Mouse (Mus musculus): ENCODE measurements around the gene Mgarp. TPM values are rescaled to one million over a fixed set of nuclear protein-coding genes. Genes with fewer than 3 reads are reported as not detected.
A peak's percentile ranks its signal among the peaks of the same experiment; 100 is the strongest.
"Not testable (repeated sequence)": the region's sequence is repeated elsewhere in the genome, so short reads cannot be mapped to it uniquely, and the experiment has no call there.

Mgarp gene
- polyA plus RNA-seq, 1 experiment from 2014 or later, result 11.7 TPM

- 5% methylated on average over 3 of the region's 3 CpGs for WGBS
- no peak for ATAC-seq (ENCODE audit: extremely low read depth, insufficient number of reproducible peaks, low FRiP score, low TSS enrichment)
- H3K27ac ChIP-seq (replicated peaks), result peak overlapping the region; percentile 53; the same call in 1 of the 2 replicates
- no peaks in the 10 kb centered on the region for H3K9me3 ChIP-seq
- peak overlapping the region; percentile 56 for H3K4me3 ChIP-seq
- H3K27me3 ChIP-seq (replicated peaks), result no peaks in the 10 kb centered on the region
- no peaks in the 10 kb centered on the region for H3K36me3 ChIP-seq
- H3K4me2 ChIP-seq, result peak overlapping the region; percentile 76
- H3K4me1 ChIP-seq, result peaks cover 18% of the 10 kb centered on the region
- peak overlapping the region; percentile 77 for H3K9ac ChIP-seq
These were observed 31.0 kb downstream of the Mgarp start for GRCm38 (mm10) chr3:51365517-51365882.

GRCm38 (mm10) chr3:51364703-51365516 lies 31.6 kb downstream of the Mgarp start:
- Histone ChIP-seq H3K9ac (peak overlapping the region; percentile 77), H3K4me2 (peak overlapping the region; percentile 76), H3K4me1 (peaks cover 18% of the 10 kb centered on the region), H3K36me3 (no peaks in the 10 kb centered on the region), H3K4me3 (peak overlapping the region; percentile 56), H3K27ac (replicated peaks) (peak overlapping the region; percentile 53), H3K9me3 (no peaks in the 10 kb centered on the region), H3K27me3 (replicated peaks) (no peaks in the 10 kb centered on the region)
- 5% methylated on average over 31 of the region's 31 CpGs for WGBS
- peak; percentile 56 for ATAC-seq (ENCODE audit: extremely low read depth, insufficient number of reproducible peaks, low FRiP score, low TSS enrichment)

GRCm38 (mm10) chr3:51361066-51361465 lies 35.5 kb downstream of the Mgarp start:
- WGBS, result 30% methylated on average over 9 of the region's 9 CpGs
- Histone ChIP-seq H3K9ac (no peak overlapping the region), H3K27ac (replicated peaks) (no peak overlapping the region), H3K36me3 (no peaks in the 10 kb centered on the region), H3K27me3 (replicated peaks) (no peaks in the 10 kb centered on the region), H3K4me2 (peak overlapping the region; percentile 29), H3K4me1 (peaks cover 37% of the 10 kb centered on the region), H3K4me3 (no peak overlapping the region), H3K9me3 (no peaks in the 10 kb centered on the region)
- no peak for ATAC-seq (ENCODE audit: extremely low read depth, insufficient number of reproducible peaks, low FRiP score, low TSS enrichment)

GRCm38 (mm10) chr3:51359558-51360307 lies 36.8 kb downstream of the Mgarp start:
- peak overlapping the region; percentile 75 for H3K4me2 ChIP-seq
- H3K4me1 ChIP-seq, result peaks cover 29% of the 10 kb centered on the region
- ATAC-seq (ENCODE audit: extremely low read depth, insufficient number of reproducible peaks, low FRiP score, low TSS enrichment), result no peak

GRCm38 (mm10) chr3:51358660-51359557 lies 37.6 kb downstream of the Mgarp start:
- H3K27ac ChIP-seq (replicated peaks), result peak overlapping the region; percentile 51
- WGBS, result under 1% methylated on average over 50 of the region's 50 CpGs
- H3K9me3 ChIP-seq, result no peaks in the 10 kb centered on the region
- no peaks in the 10 kb centered on the region for H3K27me3 ChIP-seq (replicated peaks)
- peak; percentile 40 for ATAC-seq (ENCODE audit: extremely low read depth, insufficient number of reproducible peaks, low FRiP score, low TSS enrichment)
- peak overlapping the region; percentile 86 for H3K9ac ChIP-seq
- H3K4me3 ChIP-seq, result peak overlapping the region; percentile 63
- peaks cover 24% of the 10 kb centered on the region for H3K4me1 ChIP-seq
- H3K4me2 ChIP-seq, result peak overlapping the region; percentile 75
- H3K36me3 ChIP-seq, result no peaks in the 10 kb centered on the region

More at GRCm38 (mm10) chr3:51359558-51360307, 36.8 kb downstream of the Mgarp start:
- no peak overlapping the region for H3K9ac ChIP-seq
- H3K27ac ChIP-seq (replicated peaks), result no peak overlapping the region
- peak overlapping the region; percentile 63 for H3K4me3 ChIP-seq
- no peaks in the 10 kb centered on the region for H3K27me3 ChIP-seq (replicated peaks)
- H3K9me3 ChIP-seq, result no peaks in the 10 kb centered on the region
- WGBS, result 30% methylated on average over 14 of the region's 14 CpGs
- no peaks in the 10 kb centered on the region for H3K36me3 ChIP-seq

GRCm38 (mm10) chr3:51358181-51358580 lies 38.4 kb downstream of the Mgarp start:
- no peaks in the 10 kb centered on the region for H3K9me3 ChIP-seq
- ATAC-seq (ENCODE audit: extremely low read depth, insufficient number of reproducible peaks, low FRiP score, low TSS enrichment), result no peak
- 3% methylated on average over 15 of the region's 15 CpGs for WGBS
- H3K9ac ChIP-seq, result peak overlapping the region; percentile 86
- peak overlapping the region; percentile 75 for H3K4me2 ChIP-seq
- H3K4me3 ChIP-seq, result peak overlapping the region; percentile 63
- no peaks in the 10 kb centered on the region for H3K36me3 ChIP-seq
- H3K27me3 ChIP-seq (replicated peaks), result no peaks in the 10 kb centered on the region
- H3K4me1 ChIP-seq, result peaks cover 24% of the 10 kb centered on the region
- no peak overlapping the region for H3K27ac ChIP-seq (replicated peaks)

GRCm38 (mm10) chr3:51357624-51358023 lies 38.9 kb downstream of the Mgarp start:
- Histone ChIP-seq H3K4me3 (peak overlapping the region; percentile 63), H3K9me3 (no peaks in the 10 kb centered on the region), H3K4me2 (peak overlapping the region; percentile 75), H3K27ac (replicated peaks) (no peak overlapping the region), H3K9ac (peak overlapping the region; percentile 86; the same call in 1 of the 2 replicates), H3K27me3 (replicated peaks) (no peaks in the 10 kb centered on the region), H3K36me3 (no peaks in the 10 kb centered on the region), H3K4me1 (peaks cover 24% of the 10 kb centered on the region)
- no peak for ATAC-seq (ENCODE audit: extremely low read depth, insufficient number of reproducible peaks, low FRiP score, low TSS enrichment)
- 17% methylated on average over 14 of the region's 14 CpGs for WGBS

- Histone ChIP-seq H3K36me3 (no peaks in the 10 kb centered on the region), H3K9ac (0 out of 2 replicates have a peak overlapping the region, but pooled peaks have one; percentile 19), H3K27ac (replicated peaks) (peak overlapping the region; percentile 47; the same call in 1 of the 2 replicates), H3K4me2 (peak overlapping the region; percentile 75), H3K9me3 (no peaks in the 10 kb centered on the region), H3K4me1 (peaks cover 24% of the 10 kb centered on the region), H3K27me3 (replicated peaks) (no peaks in the 10 kb centered on the region), H3K4me3 (no peak overlapping the region)
- no peak for ATAC-seq (ENCODE audit: extremely low read depth, insufficient number of reproducible peaks, low FRiP score, low TSS enrichment)
- WGBS, result 18% methylated on average over 5 of the region's 5 CpGs
These were observed 39.5 kb downstream of the Mgarp start for GRCm38 (mm10) chr3:51357078-51357477.

- ATAC-seq (ENCODE audit: extremely low read depth, insufficient number of reproducible peaks, low FRiP score, low TSS enrichment); H3K27ac ChIP-seq (replicated peaks); H3K36me3 ChIP-seq; H3K4me3 ChIP-seq; H3K9ac ChIP-seq; H3K27me3 ChIP-seq (replicated peaks); H3K9me3 ChIP-seq; H3K4me2 ChIP-seq: not testable (repeated sequence)
- H3K4me1 ChIP-seq, result peaks cover 20% of the 10 kb centered on the region
- WGBS, result 81% methylated on average over 6 of the region's 6 CpGs
These were observed 41.6 kb downstream of the Mgarp start for GRCm38 (mm10) chr3:51354956-51355355.

GRCm38 (mm10) chr3:51354034-51354427 lies 42.5 kb downstream of the Mgarp start:
- no peaks in the 10 kb centered on the region for H3K27me3 ChIP-seq (replicated peaks)
- no peak overlapping the region for H3K4me3 ChIP-seq
- ATAC-seq (ENCODE audit: extremely low read depth, insufficient number of reproducible peaks, low FRiP score, low TSS enrichment), result no peak
- WGBS, result 66% methylated on average over 3 of the region's 3 CpGs
- H3K9me3 ChIP-seq, result no peaks in the 10 kb centered on the region
- H3K36me3 ChIP-seq, result no peaks in the 10 kb centered on the region
- no peak overlapping the region for H3K4me2 ChIP-seq
- peaks cover 17% of the 10 kb centered on the region for H3K4me1 ChIP-seq
- H3K27ac ChIP-seq (replicated peaks), result no peak overlapping the region
- no peak overlapping the region for H3K9ac ChIP-seq
